Mouse (Mus musculus): ENCODE results near the gene Rab7b.

Gene Rab7b

GRCm38 (mm10) chr1:131699642-131700041 is 11.1 kb downstream of the Rab7b start:
- no peaks in the 10 kb centered on the region for H3K4me1 ChIP-seq (replicated peaks; ENCODE audit: low read depth, low read length)
- no peak overlapping the region for H3K4me3 ChIP-seq (replicated peaks; ENCODE audit: low read length)
- H3K9me3 ChIP-seq (ENCODE audit: low read length) = no peaks in the 10 kb centered on the region
- no peaks in the 10 kb centered on the region for H3K36me3 ChIP-seq (ENCODE audit: insufficient read depth, low read length)
- no peak for TF ChIP-seq CTCF (conservative IDR thresholded peaks at IDR 0.05; ENCODE audit: low read length)
- H3K27me3 ChIP-seq (ENCODE audit: insufficient read depth, low read length) = peaks cover 5% of the 10 kb centered on the region

- H3K4me1 ChIP-seq (replicated peaks; ENCODE audit: low read depth, low read length) = no peaks in the 10 kb centered on the region
- TF ChIP-seq NANOG (IDR thresholded peaks at IDR 0.05; ENCODE audit: borderline replicate concordance, low read length) = no peak
- TF ChIP-seq CTCF (conservative IDR thresholded peaks at IDR 0.05; ENCODE audit: low read length) = no peak
- no peak for TF ChIP-seq POU5F1 (IDR thresholded peaks at IDR 0.05; ENCODE audit: borderline replicate concordance, low read length)
- no peaks in the 10 kb centered on the region for H3K36me3 ChIP-seq (ENCODE audit: insufficient read depth, low read length)
- H3K27me3 ChIP-seq (ENCODE audit: insufficient read depth, low read length) = peaks cover 5% of the 10 kb centered on the region
- H3K4me3 ChIP-seq (replicated peaks; ENCODE audit: low read length) = no peak overlapping the region
- no peaks in the 10 kb centered on the region for H3K9me3 ChIP-seq (ENCODE audit: low read length)
Observed at GRCm38 (mm10) chr1:131700447-131700846, 12.0 kb downstream of the Rab7b start.

GRCm38 (mm10) chr1:131701391-131701790 is 12.9 kb downstream of the Rab7b start:
- Histone ChIP-seq H3K4me1 (replicated peaks; ENCODE audit: low read depth, low read length) (no peaks in the 10 kb centered on the region), H3K27me3 (ENCODE audit: insufficient read depth, low read length) (peaks cover 5% of the 10 kb centered on the region), H3K9me3 (ENCODE audit: low read length) (no peaks in the 10 kb centered on the region), H3K4me3 (replicated peaks; ENCODE audit: low read length) (no peak overlapping the region), H3K36me3 (ENCODE audit: insufficient read depth, low read length) (no peaks in the 10 kb centered on the region)
- TF ChIP-seq CTCF (conservative IDR thresholded peaks at IDR 0.05; ENCODE audit: low read length) (peak; percentile 71), NANOG (IDR thresholded peaks at IDR 0.05; ENCODE audit: borderline replicate concordance, low read length) (no peak)

- Histone ChIP-seq H3K4me1 (replicated peaks; ENCODE audit: low read depth, low read length) (no peaks in the 10 kb centered on the region), H3K36me3 (ENCODE audit: insufficient read depth, low read length) (no peaks in the 10 kb centered on the region), H3K9me3 (ENCODE audit: low read length) (no peaks in the 10 kb centered on the region), H3K27me3 (ENCODE audit: insufficient read depth, low read length) (peaks cover 2% of the 10 kb centered on the region), H3K4me3 (replicated peaks; ENCODE audit: low read length) (no peak overlapping the region)
- TF ChIP-seq CTCF (conservative IDR thresholded peaks at IDR 0.05; ENCODE audit: low read length) = no peak
- no peak for TF ChIP-seq NANOG (IDR thresholded peaks at IDR 0.05; ENCODE audit: borderline replicate concordance, low read length)
- TF ChIP-seq POU5F1 (IDR thresholded peaks at IDR 0.05; ENCODE audit: borderline replicate concordance, low read length) = no peak
Observed at GRCm38 (mm10) chr1:131702094-131702766, 13.7 kb downstream of the Rab7b start.

GRCm38 (mm10) chr1:131703482-131703881 is 15.0 kb downstream of the Rab7b start:
- H3K4me1 ChIP-seq (replicated peaks; ENCODE audit: low read depth, low read length) = no peaks in the 10 kb centered on the region

GRCm38 (mm10) chr1:131708338-131708737 is 19.8 kb downstream of the Rab7b start:
- TF ChIP-seq POU5F1 (IDR thresholded peaks at IDR 0.05; ENCODE audit: borderline replicate concordance, low read length) (no peak), CTCF (conservative IDR thresholded peaks at IDR 0.05; ENCODE audit: low read length) (peak; percentile 51), NANOG (IDR thresholded peaks at IDR 0.05; ENCODE audit: borderline replicate concordance, low read length) (no peak)
- Histone ChIP-seq H3K36me3 (ENCODE audit: insufficient read depth, low read length) (no peaks in the 10 kb centered on the region), H3K27me3 (ENCODE audit: insufficient read depth, low read length) (no peaks in the 10 kb centered on the region), H3K9me3 (ENCODE audit: low read length) (no peaks in the 10 kb centered on the region), H3K4me3 (replicated peaks; ENCODE audit: low read length) (no peak overlapping the region), H3K4me1 (replicated peaks; ENCODE audit: low read depth, low read length) (no peaks in the 10 kb centered on the region)

More at GRCm38 (mm10) chr1:131703482-131703881, 15.0 kb downstream of the Rab7b start:
- Histone ChIP-seq H3K27me3 (ENCODE audit: insufficient read depth, low read length) (peaks cover 2% of the 10 kb centered on the region), H3K4me3 (replicated peaks; ENCODE audit: low read length) (no peak overlapping the region), H3K36me3 (ENCODE audit: insufficient read depth, low read length) (no peaks in the 10 kb centered on the region), H3K9me3 (ENCODE audit: low read length) (no peaks in the 10 kb centered on the region)
- no peak for TF ChIP-seq NANOG (IDR thresholded peaks at IDR 0.05; ENCODE audit: borderline replicate concordance, low read length)
- no peak for TF ChIP-seq CTCF (conservative IDR thresholded peaks at IDR 0.05; ENCODE audit: low read length)
- TF ChIP-seq POU5F1 (IDR thresholded peaks at IDR 0.05; ENCODE audit: borderline replicate concordance, low read length) = no peak

GRCm38 (mm10) chr1:131711518-131711917 is 23.0 kb downstream of the Rab7b start:
- Histone ChIP-seq H3K27me3 (ENCODE audit: insufficient read depth, low read length) (no peaks in the 10 kb centered on the region), H3K4me3 (replicated peaks; ENCODE audit: low read length) (no peak overlapping the region), H3K9me3 (ENCODE audit: low read length) (no peaks in the 10 kb centered on the region), H3K36me3 (ENCODE audit: insufficient read depth, low read length) (no peaks in the 10 kb centered on the region), H3K4me1 (replicated peaks; ENCODE audit: low read depth, low read length) (peaks cover 16% of the 10 kb centered on the region)
- TF ChIP-seq POU5F1 (IDR thresholded peaks at IDR 0.05; ENCODE audit: borderline replicate concordance, low read length) (no peak), CTCF (conservative IDR thresholded peaks at IDR 0.05; ENCODE audit: low read length) (no peak), NANOG (IDR thresholded peaks at IDR 0.05; ENCODE audit: borderline replicate concordance, low read length) (no peak)

GRCm38 (mm10) chr1:131712386-131712785 is 23.9 kb downstream of the Rab7b start:
- no peaks in the 10 kb centered on the region for H3K9me3 ChIP-seq (ENCODE audit: low read length)
- TF ChIP-seq NANOG (IDR thresholded peaks at IDR 0.05; ENCODE audit: borderline replicate concordance, low read length) (no peak), CTCF (conservative IDR thresholded peaks at IDR 0.05; ENCODE audit: low read length) (peak; percentile 50), POU5F1 (IDR thresholded peaks at IDR 0.05; ENCODE audit: borderline replicate concordance, low read length) (no peak)
- H3K27me3 ChIP-seq (ENCODE audit: insufficient read depth, low read length) = no peaks in the 10 kb centered on the region
- peaks cover 20% of the 10 kb centered on the region for H3K4me1 ChIP-seq (replicated peaks; ENCODE audit: low read depth, low read length)
- no peak overlapping the region for H3K4me3 ChIP-seq (replicated peaks; ENCODE audit: low read length)
- H3K36me3 ChIP-seq (ENCODE audit: insufficient read depth, low read length) = no peaks in the 10 kb centered on the region

Data from E14TG2a.4 (cell line).